Mouse (Mus musculus) colon, adult 2 months (tissue): ENCODE data around the gene Rpl36a-ps1. TPM values are rescaled to one million over a fixed set of nuclear protein-coding genes. Genes with fewer than 3 reads are reported as not detected.

Experiments
- polyA plus RNA-seq: library from polyadenylated mRNA; depleted of rRNA; stranded (reverse); fragments of >200 nt; gene quantifications from 2 replicates; pipeline ENCODE4 v1.2.3, GENCODE M21; 2012; rRNA removed

Gene Rpl36a-ps1
- not detected in 2 replicates for polyA plus RNA-seq

DNA sequence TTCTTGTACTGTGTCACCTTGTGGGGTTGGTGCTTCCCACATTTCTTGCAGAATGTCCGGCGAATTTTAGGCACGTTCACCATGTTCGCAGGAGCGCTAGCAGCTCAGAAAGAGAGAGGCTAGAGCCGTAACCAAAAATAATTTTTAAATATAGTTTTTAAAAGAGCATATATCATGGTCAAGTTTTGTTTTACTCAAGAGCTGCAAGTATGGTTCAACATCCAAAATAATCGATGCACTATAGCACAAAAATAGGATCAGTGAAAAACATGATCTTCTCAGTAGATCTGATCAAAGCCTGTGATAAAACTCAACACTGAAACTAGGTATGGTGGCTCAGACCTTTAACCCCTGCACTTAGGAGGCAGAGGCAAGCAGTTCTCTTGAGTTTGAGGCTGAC, at the start of gene Rpl36a-ps1:
TSS of gene Rpl36a-ps1 (minus strand) at position 101 of the 400 bp plus-strand sequence.

Other genes with a start within 250 kb of the Rpl36a-ps1 start
- gene Mzt1, start 51.8 kb upstream of the Rpl36a-ps1 start, polyA plus RNA-seq, result 7.2 and 7.4 TPM in 2 replicates
- gene Bora, start 51.9 kb upstream of the Rpl36a-ps1 start, polyA plus RNA-seq, result 2.7 and 3.9 TPM in 2 replicates
- gene Pibf1, start 105.1 kb upstream of the Rpl36a-ps1 start, polyA plus RNA-seq, result 0.91 and 1.0 TPM in 2 replicates
- gene Dis3, start 105.5 kb upstream of the Rpl36a-ps1 start, polyA plus RNA-seq, result 4.3 and 4.4 TPM in 2 replicates